Mouse (Mus musculus): ENCODE results near the gene Acsl1. TPM values are rescaled to one million over a fixed set of nuclear protein-coding genes. Genes with fewer than 3 reads are reported as not detected.
A peak's percentile ranks its signal among the peaks of the same experiment; 100 is the strongest.

Gene Acsl1
- polyA plus RNA-seq, 1 experiment from 2014 or later, result 12.2 TPM

GRCm38 (mm10) chr8:46490821-46491220 lies 20.0 kb downstream of the Acsl1 start:
- Histone ChIP-seq H3K4me1 (peaks cover 20% of the 10 kb centered on the region), H3K4me2 (no peak overlapping the region), H3K9me3 (no peaks in the 10 kb centered on the region), H3K4me3 (no peak overlapping the region), H3K27me3 (no peaks in the 10 kb centered on the region), H3K9ac (no peak overlapping the region), H3K36me3 (no peaks in the 10 kb centered on the region), H3K27ac (no peak overlapping the region)
- WGBS, result 86% methylated on average over 6 of the region's 6 CpGs
- no peak for ATAC-seq (ENCODE audit: insufficient number of reproducible peaks, insufficient read depth, low FRiP score, low TSS enrichment, low read depth)

DNA sequence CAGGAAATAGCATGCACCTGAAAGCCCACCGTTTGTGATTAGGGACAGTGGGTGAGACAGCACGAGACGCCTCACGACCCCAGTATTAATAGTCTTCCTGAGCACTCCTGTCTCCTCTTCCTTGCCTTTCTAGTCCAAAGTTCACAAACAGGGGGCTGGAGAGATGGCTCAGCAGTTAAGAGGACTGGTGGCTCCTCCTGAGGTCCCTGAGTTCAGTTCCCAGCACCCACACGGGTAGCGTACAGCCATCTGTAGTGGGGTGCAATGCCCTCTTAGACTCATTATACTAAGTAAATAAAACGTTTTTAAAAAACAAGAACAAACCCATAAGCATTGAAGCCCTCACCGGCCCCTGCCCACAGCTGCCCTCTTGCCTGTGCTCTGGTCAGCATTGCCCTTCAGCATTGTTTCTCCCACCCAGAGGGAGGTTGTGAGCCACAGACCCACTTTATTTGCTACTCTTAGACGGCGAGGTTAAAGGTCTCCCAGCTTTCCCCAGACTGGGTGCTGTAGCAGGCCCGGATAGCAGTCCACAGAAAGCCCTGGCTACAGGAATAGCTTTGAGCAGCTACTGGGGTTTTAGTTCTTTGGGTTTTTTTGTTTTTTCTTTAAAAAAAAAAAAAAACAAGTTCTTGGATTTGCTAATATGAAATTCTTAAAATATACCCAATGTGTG lies 22.8 kb downstream of the Acsl1 start:
- 83% methylated on average over 11 of the region's 11 CpGs for WGBS
- H3K9ac ChIP-seq, result no peak overlapping the region
- H3K4me2 ChIP-seq, result no peak overlapping the region
- H3K4me1 ChIP-seq, result peaks cover 9% of the 10 kb centered on the region
- no peaks in the 10 kb centered on the region for H3K9me3 ChIP-seq
- H3K36me3 ChIP-seq, result no peaks in the 10 kb centered on the region
- no peaks in the 10 kb centered on the region for H3K27me3 ChIP-seq
- no peak overlapping the region for H3K27ac ChIP-seq
- H3K4me3 ChIP-seq, result no peak overlapping the region
- ATAC-seq (ENCODE audit: insufficient number of reproducible peaks, insufficient read depth, low FRiP score, low TSS enrichment, low read depth), result no peak

DNA sequence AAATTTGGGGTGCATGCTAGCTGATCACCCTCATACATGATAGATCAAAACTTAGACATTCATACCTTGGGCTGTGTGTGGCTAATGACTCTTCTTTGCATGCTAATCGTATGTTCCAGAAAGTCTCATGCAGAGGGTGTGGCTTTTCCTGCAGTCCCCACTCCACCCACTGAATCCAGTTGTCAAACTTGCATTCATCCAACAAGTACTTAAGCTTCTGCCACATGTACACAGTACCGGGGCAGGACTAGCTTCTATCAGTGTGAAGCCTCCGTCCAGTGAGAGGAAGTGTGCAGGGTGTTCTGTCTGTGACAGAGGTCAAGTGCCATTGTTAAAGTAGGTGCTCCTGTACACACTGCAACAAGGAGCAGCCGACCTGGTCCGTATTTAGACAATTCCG lies 26.0 kb downstream of the Acsl1 start:
- Histone ChIP-seq H3K36me3 (no peaks in the 10 kb centered on the region), H3K9ac (no peak overlapping the region), H3K4me3 (no peak overlapping the region), H3K9me3 (no peaks in the 10 kb centered on the region), H3K27ac (no peak overlapping the region), H3K27me3 (no peaks in the 10 kb centered on the region), H3K4me2 (no peak overlapping the region), H3K4me1 (peaks cover 13% of the 10 kb centered on the region; the same call in 1 of the 2 replicates)
- ATAC-seq (ENCODE audit: insufficient number of reproducible peaks, insufficient read depth, low FRiP score, low TSS enrichment, low read depth), result no peak
- 82% methylated on average over 6 of the region's 6 CpGs for WGBS

DNA sequence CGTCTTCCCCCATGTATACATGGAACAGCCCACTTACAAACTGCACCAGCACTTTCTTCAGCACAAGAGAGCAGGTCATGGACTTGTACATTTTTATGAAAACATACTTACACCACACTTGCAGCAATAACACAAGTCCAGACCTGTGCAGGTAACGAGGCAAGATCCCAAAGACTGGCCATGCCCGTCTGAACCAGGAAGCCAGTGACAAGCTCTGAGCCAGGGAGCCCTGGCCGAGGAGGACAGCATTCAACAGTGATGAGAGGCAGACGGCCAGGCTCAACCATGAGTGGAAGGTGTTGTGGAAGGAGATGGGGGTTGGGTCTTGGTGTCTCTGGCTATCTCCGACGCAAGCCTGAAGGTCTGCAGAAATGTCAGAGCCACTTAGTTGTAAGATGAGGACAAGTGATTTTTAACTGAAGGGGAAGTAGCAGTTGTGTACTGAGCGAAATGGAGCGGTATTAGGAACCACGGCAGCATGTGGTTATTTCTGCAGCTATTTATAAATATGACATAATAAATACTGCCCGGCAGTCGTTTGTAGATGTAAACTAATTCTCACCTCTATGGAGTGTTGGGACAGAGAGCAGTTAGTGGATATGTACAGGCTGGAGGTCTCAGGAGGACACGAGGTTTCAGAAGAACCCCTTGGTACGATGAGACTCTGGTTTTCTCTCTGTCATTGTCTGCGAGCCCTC lies 26.6 kb downstream of the Acsl1 start:
- no peak for ATAC-seq (ENCODE audit: insufficient number of reproducible peaks, insufficient read depth, low FRiP score, low TSS enrichment, low read depth)
- WGBS, result 71% methylated on average over 15 of the region's 15 CpGs
- no peaks in the 10 kb centered on the region for H3K9me3 ChIP-seq

GRCm38 (mm10) chr8:46499376-46500061 lies 28.7 kb downstream of the Acsl1 start:
- no peaks in the 10 kb centered on the region for H3K36me3 ChIP-seq
- 41% methylated on average over 19 of the region's 19 CpGs for WGBS
- H3K27me3 ChIP-seq, result no peaks in the 10 kb centered on the region; the same call in 1 of the 2 replicates
- no peak overlapping the region; the same call in 1 of the 2 replicates for H3K4me2 ChIP-seq
- peaks cover 24% of the 10 kb centered on the region for H3K4me1 ChIP-seq
- ATAC-seq (ENCODE audit: insufficient number of reproducible peaks, insufficient read depth, low FRiP score, low TSS enrichment, low read depth), result no peak
- no peaks in the 10 kb centered on the region for H3K9me3 ChIP-seq
- H3K4me3 ChIP-seq, result no peak overlapping the region
- H3K27ac ChIP-seq, result no peak overlapping the region
- no peak overlapping the region for H3K9ac ChIP-seq

More for the DNA sequence above, 26.6 kb downstream of the Acsl1 start:
- Histone ChIP-seq H3K27ac (no peak overlapping the region), H3K4me2 (no peak overlapping the region), H3K36me3 (no peaks in the 10 kb centered on the region), H3K4me3 (no peak overlapping the region), H3K27me3 (no peaks in the 10 kb centered on the region), H3K4me1 (peaks cover 15% of the 10 kb centered on the region), H3K9ac (no peak overlapping the region)

- Histone ChIP-seq H3K4me3 (peak overlapping the region; percentile 35), H3K36me3 (no peaks in the 10 kb centered on the region), H3K4me1 (peaks cover 24% of the 10 kb centered on the region), H3K9ac (peak overlapping the region; percentile 54), H3K9me3 (no peaks in the 10 kb centered on the region), H3K4me2 (peak overlapping the region; percentile 55), H3K27ac (no peak overlapping the region), H3K27me3 (no peaks in the 10 kb centered on the region; the same call in 1 of the 2 replicates)
- ATAC-seq (ENCODE audit: insufficient number of reproducible peaks, insufficient read depth, low FRiP score, low TSS enrichment, low read depth), result no peak
- 23% methylated on average over 19 of the region's 19 CpGs for WGBS
Measured at GRCm38 (mm10) chr8:46502333-46503071, 31.7 kb downstream of the Acsl1 start.

DNA sequence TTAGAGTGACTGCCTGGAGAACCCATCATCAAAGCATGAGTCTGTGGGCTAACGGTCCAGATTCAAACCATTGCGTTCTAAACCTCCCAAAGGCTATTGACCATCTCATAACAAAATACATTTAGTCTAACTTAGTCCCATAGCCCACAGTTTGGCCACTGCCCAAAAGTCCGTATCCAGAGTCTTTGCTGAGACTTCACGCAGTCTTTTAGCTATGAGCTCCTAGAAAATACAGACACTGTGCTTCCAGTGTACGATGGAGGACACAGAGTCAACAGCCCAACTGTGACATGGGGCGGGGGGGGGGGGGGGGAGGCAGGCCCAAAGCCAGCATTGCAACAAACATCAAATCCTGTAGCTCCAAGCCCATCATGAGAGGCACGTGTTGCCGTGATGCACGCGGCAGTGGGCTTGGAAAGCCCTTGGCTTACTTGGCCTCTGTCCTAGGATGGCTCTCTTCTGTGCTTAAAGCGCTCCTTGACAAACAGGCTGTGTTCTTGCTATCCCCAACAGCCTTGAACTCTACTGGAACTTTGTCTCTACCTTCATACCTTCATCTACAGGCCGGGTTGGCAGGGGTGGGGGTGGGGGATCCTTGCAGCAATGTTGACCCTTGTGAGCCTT lies 32.3 kb downstream of the Acsl1 start:
- peak overlapping the region; percentile 35 for H3K4me3 ChIP-seq
- H3K4me1 ChIP-seq, result peaks cover 24% of the 10 kb centered on the region
- ATAC-seq (ENCODE audit: insufficient number of reproducible peaks, insufficient read depth, low FRiP score, low TSS enrichment, low read depth), result no peak
- no peak overlapping the region for H3K27ac ChIP-seq
- H3K4me2 ChIP-seq, result peak overlapping the region; percentile 55
- no peaks in the 10 kb centered on the region; the same call in 1 of the 2 replicates for H3K27me3 ChIP-seq
- peak overlapping the region; percentile 54; the same call in 1 of the 2 replicates for H3K9ac ChIP-seq
- no peaks in the 10 kb centered on the region for H3K9me3 ChIP-seq
- H3K36me3 ChIP-seq, result no peaks in the 10 kb centered on the region
- WGBS, result 78% methylated on average over 12 of the region's 12 CpGs

- Histone ChIP-seq H3K27me3 (no peaks in the 10 kb centered on the region; the same call in 1 of the 2 replicates), H3K4me2 (no peak overlapping the region), H3K9ac (no peak overlapping the region), H3K36me3 (no peaks in the 10 kb centered on the region), H3K4me1 (peaks cover 22% of the 10 kb centered on the region), H3K27ac (no peak overlapping the region), H3K4me3 (no peak overlapping the region), H3K9me3 (no peaks in the 10 kb centered on the region)
- no peak for ATAC-seq (ENCODE audit: insufficient number of reproducible peaks, insufficient read depth, low FRiP score, low TSS enrichment, low read depth)
- 46% methylated on average over 3 of the region's 3 CpGs for WGBS
Measured at GRCm38 (mm10) chr8:46504196-46504595, 33.4 kb downstream of the Acsl1 start.

DNA sequence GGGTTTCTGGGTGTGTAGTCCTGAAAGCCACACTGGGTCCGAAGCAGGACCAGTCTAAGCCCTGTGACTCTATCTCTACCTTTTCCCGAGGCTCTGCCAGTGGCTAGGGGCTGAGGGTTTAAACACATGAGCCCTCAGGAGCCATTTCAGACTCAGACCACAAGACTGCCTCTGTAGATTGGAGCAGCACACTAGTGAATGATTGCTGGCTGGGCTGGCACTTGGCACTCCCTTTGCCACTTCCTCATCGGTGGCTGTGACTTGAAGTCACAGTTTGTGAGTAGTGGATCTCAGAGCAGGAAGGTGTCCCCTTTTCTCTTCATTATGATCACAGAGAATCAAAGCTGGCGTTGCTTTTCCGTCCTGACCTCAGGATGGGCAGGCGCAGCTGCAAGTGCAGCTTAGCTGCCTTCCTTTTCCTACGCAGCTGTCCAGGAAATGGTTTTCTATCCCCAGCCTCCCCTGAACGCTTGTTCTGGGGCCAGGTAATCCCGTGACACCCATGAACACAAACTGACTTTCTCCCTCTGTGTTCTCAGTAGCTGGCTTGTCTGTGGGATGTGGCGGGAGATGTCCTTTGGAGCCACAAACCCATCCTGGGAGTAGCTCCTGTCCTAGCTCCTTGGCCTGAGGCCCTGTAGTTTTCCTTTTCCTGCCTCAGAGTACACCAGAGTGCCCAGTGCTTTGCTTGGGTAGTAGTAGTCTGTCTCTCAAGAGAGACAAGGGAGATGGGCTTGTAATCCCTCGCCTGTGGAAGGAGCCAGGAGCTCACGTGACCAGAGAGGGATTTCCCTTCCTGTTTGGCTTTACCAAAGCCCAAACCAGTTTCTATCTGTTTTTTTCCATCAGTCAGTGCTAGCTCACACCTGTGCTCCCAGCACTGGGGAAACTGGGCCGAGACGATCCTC lies 37.9 kb downstream of the Acsl1 start:
- WGBS, result 74% methylated on average over 14 of the region's 14 CpGs
- no peak for ATAC-seq (ENCODE audit: insufficient number of reproducible peaks, insufficient read depth, low FRiP score, low TSS enrichment, low read depth)
- no peaks in the 10 kb centered on the region for H3K27me3 ChIP-seq
- no peak overlapping the region for H3K9ac ChIP-seq
- H3K4me2 ChIP-seq, result no peak overlapping the region
- H3K4me1 ChIP-seq, result peaks cover 12% of the 10 kb centered on the region; the same call in 1 of the 2 replicates
- peaks cover 4% of the 10 kb centered on the region; the same call in 1 of the 2 replicates for H3K36me3 ChIP-seq
- H3K4me3 ChIP-seq, result no peak overlapping the region
- no peaks in the 10 kb centered on the region for H3K9me3 ChIP-seq
- peak overlapping the region; percentile 44 for H3K27ac ChIP-seq

- Histone ChIP-seq H3K36me3 (peaks cover 9% of the 10 kb centered on the region; the same call in 1 of the 2 replicates), H3K4me1 (peaks cover 10% of the 10 kb centered on the region; the same call in 1 of the 2 replicates), H3K27me3 (no peaks in the 10 kb centered on the region), H3K9me3 (no peaks in the 10 kb centered on the region), H3K9ac (no peak overlapping the region), H3K4me3 (no peak overlapping the region), H3K4me2 (no peak overlapping the region), H3K27ac (peak overlapping the region; percentile 44)
- ATAC-seq (ENCODE audit: insufficient number of reproducible peaks, insufficient read depth, low FRiP score, low TSS enrichment, low read depth), result no peak
- WGBS, result 65% methylated on average over 3 of the region's 3 CpGs
Measured at GRCm38 (mm10) chr8:46509474-46509873, 38.6 kb downstream of the Acsl1 start.
